Mouse (Mus musculus) lung, postnatal 36 days (tissue): Measurements from ENCODE around the gene Gm20388.
"Not testable (repeated sequence)": the region's sequence is repeated elsewhere in the genome, so short reads cannot be mapped to it uniquely, and the experiment has no call there.

Experiments
- DNase-seq: peaks from one replicate; pipeline ENCODE4 v3.0.0; 2022; ENCODE audit warnings: mixed read lengths

Gene Gm20388

DNA sequence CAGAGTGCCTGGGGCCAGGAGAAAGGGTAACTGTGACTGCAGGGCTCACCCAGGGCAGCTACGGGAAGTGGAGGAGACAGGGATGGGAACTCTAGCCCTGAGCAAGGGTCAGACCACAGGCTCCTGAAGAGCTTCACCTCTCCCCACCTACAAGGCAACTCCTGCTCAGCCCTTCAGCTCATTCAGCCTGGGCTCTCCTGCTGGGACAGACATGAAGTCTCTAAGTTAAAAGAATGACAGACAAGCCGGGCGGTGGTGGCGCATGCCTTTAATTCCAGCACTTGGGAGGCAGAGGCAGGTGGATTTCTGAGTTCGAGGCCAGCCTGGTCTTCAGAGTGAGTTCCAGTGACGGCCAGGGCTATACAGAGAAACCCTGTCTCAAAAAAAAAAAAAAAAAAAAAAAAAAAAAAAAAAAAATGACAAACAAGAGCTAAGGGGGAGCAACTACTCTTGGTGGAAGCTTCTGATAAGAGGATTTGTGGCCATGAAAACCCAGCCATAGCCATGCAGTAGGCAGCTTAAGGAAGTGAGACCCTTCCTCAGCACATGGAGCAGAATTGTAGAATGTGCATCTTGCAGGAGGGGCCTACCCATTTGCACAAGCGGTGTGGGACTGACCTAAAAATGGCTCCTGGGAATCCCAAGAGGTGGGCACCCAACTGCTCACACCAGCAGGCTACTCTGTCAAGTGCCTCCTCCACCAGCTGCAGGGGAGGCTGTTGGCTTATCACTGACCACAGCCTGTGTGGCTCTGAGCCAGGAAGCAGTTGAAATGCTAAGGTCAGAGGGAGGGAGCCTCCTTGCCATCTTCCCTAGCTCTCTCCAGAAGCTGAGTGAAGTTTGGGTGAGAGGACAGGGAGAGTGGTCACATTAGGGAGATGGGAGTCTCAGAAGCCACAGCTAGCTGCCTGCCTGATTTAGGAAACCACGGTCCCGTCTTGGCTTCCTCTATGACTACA, 3498.2 kb downstream of the Gm20388 start:
- DNase-seq, result no peak

GRCm38 (mm10) chr8:123410049-123410587, 3499.5 kb downstream of the Gm20388 start:
- DNase-seq, result peak; percentile 20

DNA sequence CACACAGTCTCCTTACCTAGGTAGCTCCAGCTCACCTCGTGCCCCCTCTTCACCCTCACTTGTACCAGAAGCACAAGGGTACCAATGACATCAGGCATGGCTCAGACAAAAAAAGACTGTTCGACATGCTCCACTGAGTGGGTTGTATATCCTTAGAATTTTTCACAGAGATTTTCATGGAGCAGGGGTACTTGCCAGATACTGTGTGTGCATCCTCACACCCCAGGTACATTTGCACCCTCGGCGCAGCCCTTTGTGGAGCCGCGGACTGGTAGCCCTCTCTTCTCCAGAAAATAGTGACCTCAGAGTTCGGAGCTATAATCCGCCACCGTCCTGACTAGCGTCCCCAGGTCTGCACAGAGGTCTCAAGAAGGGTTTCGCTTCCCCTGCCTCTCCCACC, 3500.1 kb downstream of the Gm20388 start:
- no peak for DNase-seq

- DNase-seq, result peak; percentile 40
Measured at GRCm38 (mm10) chr8:123411246-123411645, 3500.6 kb downstream of the Gm20388 start, which contains the start of gene Tubb3. Gene Tubb3 (plus strand): TSS chr8:123411424.

GRCm38 (mm10) chr8:123411781-123412327, 3501.2 kb downstream of the Gm20388 start:
- DNase-seq, result no peak

- DNase-seq, result peak; percentile 7
Measured at GRCm38 (mm10) chr8:123412560-123413170, 3502.0 kb downstream of the Gm20388 start.

- no peak for DNase-seq
Measured at GRCm38 (mm10) chr8:123414255-123414654, 3503.6 kb downstream of the Gm20388 start.

DNA sequence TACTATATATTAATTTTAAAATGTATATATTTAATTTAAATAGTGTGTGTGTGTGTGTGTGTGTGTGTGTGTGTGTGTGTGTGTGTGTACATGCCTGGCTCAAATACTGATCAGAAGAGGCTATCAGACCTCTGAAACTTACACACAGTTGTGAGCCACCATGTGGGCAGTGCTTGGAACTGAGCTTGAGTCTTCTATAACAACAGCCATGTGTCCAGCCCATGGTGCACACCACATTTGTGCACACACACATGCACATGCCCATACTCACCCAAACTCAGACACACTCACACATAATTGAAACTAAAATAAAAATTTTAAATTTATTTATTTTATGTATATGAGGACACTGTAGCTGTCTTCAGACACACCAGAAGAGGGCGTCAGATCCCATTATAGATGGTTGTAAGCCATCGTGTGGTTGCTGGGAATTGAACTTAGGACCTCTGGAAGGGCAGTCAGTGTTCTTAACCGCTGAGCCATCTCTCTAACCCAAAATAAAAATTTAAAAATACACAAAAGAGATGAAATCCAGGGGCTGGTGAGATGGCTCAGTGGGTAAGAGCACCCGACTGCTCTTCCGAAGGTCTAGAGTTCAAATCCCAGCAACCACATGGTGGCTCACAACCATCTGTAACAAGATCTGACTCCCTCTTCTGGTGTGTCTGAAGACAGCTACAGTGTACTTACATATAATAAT, 3504.5 kb downstream of the Gm20388 start:
- DNase-seq, result not testable (repeated sequence)

- DNase-seq, result peak; percentile 28
Measured at GRCm38 (mm10) chr8:123415967-123416943, 3505.6 kb downstream of the Gm20388 start.

DNA sequence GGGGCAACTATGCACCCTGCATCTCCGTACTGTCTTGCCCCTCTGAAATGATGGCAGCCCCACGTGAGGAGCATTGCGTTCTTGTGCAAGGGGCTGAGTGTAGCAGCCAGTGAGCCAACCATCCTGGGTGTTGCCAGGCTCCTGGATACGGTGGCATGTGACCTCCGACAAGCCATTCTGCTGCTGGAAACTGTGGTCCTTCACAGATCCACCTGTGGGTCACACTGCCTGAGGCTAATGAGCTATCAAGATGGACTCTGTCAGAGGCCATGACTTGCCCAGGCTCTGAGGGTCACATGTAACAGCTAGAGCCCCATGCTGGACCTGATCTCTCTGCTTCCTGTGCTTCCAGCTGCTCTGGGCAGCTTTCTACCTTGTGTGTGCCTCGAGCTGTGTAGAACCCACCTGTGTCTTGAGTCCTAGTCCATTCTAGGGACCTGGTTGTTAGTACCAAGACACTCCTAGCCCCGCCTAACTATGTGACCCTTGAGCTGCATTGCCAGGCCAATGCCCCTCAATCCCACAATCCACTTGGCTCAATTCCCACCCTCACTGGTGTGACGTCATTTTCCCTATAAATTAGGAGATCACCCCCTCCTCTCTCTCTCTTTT, 3506.4 kb downstream of the Gm20388 start:
- no peak for DNase-seq

DNA sequence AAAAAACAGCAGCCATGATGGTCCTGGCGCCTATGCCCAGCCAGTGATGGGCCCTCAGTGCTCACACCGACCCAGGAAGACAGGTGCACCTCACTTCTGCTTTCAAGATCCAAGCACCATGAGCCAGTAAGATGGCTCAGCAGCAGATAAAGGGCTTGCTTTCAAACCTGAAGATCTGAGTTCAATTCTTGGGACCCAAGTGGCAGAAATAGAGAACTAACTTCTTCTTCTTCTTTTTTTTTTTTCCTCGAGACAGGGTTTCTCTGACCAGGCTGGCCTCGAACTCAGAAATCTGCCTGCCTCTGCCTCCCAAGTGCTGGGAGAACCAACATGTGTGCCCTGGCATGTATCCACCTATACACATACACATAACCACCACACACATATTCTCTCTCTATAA, 3509.1 kb downstream of the Gm20388 start:
- DNase-seq, result no peak

GRCm38 (mm10) chr8:123420525-123421281, 3510.1 kb downstream of the Gm20388 start:
- DNase-seq, result no peak

DNA sequence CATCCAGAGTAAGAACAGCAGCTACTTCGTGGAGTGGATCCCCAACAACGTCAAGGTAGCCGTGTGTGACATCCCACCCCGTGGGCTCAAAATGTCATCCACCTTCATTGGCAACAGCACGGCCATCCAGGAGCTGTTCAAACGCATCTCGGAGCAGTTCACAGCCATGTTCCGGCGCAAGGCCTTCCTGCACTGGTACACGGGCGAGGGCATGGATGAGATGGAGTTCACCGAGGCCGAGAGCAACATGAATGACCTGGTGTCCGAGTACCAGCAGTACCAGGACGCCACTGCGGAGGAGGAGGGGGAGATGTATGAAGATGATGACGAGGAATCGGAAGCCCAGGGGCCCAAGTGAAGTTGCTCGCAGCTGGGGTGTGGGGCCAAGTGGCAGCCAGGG, 3510.7 kb downstream of the Gm20388 start:
- DNase-seq, result no peak

DNA sequence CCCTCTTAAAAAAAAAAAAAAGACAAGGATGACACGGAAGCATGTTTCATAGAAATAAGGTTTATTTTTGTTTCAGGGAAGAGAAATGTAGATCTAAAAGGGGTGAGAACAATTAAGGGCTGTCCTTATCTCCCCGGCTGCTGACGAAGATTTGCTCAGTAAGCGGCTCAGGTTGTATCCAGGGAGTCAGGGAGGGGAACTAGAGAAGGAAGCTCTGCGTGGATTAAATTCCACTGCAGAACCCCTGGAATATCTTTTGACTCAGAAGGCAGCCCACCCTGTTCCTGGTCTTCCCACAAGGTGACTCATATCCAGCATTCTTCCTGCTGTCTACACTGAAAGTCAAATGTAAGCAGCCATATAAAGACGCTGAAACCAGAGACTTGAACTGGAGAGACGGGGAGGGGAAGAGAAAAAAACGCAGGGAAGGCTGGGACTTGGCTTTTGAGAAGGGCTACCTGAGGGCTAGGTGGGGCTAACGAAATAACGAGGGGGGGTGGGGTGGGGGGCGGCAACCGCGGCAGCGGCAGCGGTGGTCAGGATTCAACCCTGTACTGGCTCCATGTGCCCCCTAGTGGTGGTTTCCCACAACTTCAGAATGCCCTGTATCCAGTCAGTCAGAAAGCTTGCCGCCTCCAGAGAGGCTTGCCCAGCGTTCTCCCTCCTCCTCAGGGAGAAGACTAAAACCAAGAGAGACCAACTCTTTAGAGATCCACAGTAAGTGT, 3511.6 kb downstream of the Gm20388 start:
- DNase-seq, result peak; percentile 87

- no peak for DNase-seq
Measured at GRCm38 (mm10) chr8:123422781-123423159, 3512.1 kb downstream of the Gm20388 start.

DNA sequence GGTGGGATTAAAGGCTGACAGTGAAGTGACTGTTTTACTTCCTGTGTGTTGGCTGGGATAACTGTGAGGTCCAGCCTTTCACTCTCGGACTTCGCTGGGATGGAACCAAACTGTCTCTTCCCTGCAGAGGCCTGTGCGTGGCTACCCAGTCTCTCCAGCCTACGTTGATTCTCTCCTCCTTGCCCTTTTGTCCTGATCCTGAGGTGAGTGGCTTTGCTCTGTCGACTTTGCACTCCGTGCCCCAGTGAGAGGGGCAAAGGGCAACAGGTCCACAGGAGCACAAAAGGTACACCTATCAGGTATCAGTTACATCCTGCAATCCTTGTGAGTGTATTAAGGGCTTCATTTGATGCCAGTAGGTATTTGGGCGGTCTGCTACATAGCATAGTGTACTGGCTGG, 3512.8 kb downstream of the Gm20388 start, which contains the start of gene Def8:
Gene Def8 (plus strand): TSS at position 87 of the 400 bp plus-strand sequence.
- no peak for DNase-seq

DNA sequence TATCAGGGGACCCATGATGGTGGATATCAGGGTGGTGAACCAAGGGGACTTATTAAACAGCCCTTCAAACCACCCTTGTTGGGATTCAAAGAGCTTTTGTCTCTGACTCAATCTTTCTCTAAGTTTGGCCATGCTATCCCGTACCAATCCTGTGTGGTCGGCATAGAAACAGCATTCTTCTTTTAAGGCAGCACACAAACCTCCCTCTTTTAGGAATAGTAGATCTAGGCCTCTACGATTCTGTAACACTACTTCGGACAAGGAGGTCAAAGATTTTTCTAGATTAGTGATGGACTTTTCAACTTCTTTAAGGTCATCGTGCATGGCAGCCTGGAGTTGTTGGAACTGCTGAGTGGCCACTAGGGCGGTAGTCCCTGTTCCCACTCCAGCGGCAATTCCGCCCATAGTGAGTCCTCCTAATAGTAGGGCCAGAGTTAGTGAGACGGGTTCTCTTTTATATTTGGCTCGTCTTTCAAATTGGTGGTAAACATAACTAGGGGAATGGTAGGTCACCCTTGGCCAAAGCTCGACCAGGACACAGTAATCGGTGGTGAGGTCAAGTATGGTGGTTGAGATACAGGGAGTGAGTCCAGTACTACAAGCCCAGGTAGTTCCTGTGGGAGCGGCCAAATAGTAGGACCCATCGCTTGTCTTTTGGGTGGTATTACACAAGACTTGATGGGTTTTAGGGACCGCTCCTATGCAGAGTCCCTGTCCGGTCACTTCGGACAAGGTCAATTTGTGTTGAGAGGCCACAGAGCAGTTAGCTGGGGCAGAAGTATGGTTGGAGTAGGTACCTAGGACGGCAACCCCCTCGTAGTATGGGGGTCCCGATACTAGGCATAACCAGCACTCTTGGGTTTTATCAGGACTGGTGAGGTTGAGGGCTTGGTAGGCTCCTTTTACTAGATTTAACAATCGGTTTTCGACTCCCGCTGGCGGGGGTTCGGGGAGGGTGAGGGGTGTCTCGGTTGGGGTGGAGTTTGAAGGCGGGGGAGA, 3516.2 kb downstream of the Gm20388 start:
- DNase-seq, result no peak

- no peak for DNase-seq
Measured at GRCm38 (mm10) chr8:123427639-123428275, 3517.1 kb downstream of the Gm20388 start.
